Mouse (Mus musculus) midbrain, postnatal 0 days (tissue): Measurements from ENCODE around the gene Gxylt2. TPM values are rescaled to one million over a fixed set of nuclear protein-coding genes. Genes with fewer than 3 reads are reported as not detected.

Source experiments
- ATAC-seq: fragments of 200-750 bp; cut with Nextera tagmentation; 2 replicates; pipeline ENCODE4 v1.8.0; 2017; ENCODE audit warnings: moderate number of reproducible peaks, mild to moderate bottlenecking, moderate TSS enrichment, moderate library complexity; ENCODE audit not compliant: low FRiP score
- DNase-seq: peaks from one replicate; pipeline ENCODE4 v3.0.0-alpha.2; 2015; ENCODE audit warnings: low spot score
- H3K27ac ChIP-seq: fragments of 300-500 bp; sonication (generic); 2 replicates; pipeline ENCODE4 v1.5.1; 2014; ENCODE audit warnings: low read depth, mild to moderate bottlenecking, low read length, mixed read lengths
- H3K27me3 ChIP-seq: fragments of 300-500 bp; sonication (generic); 2 replicates; pipeline ENCODE4 v1.6.1; 2014; ENCODE audit warnings: low read length, control low read depth, mixed read lengths; ENCODE audit not compliant: insufficient read depth
- H3K36me3 ChIP-seq: fragments of 300-500 bp; sonication (generic); 2 replicates; pipeline ENCODE4 v1.6.1; 2014; ENCODE audit warnings: low read length, control low read depth, mixed read lengths; ENCODE audit not compliant: insufficient read depth
- H3K4me1 ChIP-seq: fragments of 300-500 bp; sonication (generic); 2 replicates; pipeline ENCODE4 v1.6.1; 2014; ENCODE audit warnings: mild to moderate bottlenecking, control low read depth, antibody characterized with exemption, low read length, mixed read lengths; ENCODE audit not compliant: insufficient read depth
- H3K4me2 ChIP-seq: fragments of 300-500 bp; sonication (generic); 2 replicates; pipeline ENCODE4 v1.6.1; 2014; ENCODE audit warnings: low read depth, mild to moderate bottlenecking, low read length, mixed read lengths; ENCODE audit not compliant: poor library complexity, severe bottlenecking
- H3K4me3 ChIP-seq: fragments of 300-500 bp; sonication (generic); 2 replicates; pipeline ENCODE4 v1.5.1; 2014; ENCODE audit warnings: low read depth, mild to moderate bottlenecking, low read length, moderate library complexity
- H3K9ac ChIP-seq: fragments of 300-500 bp; sonication (generic); replicated peaks from 2 replicates; pipeline ENCODE4 v1.6.1; 2014; ENCODE audit warnings: mild to moderate bottlenecking, low read length, moderate library complexity, mixed read lengths; ENCODE audit not compliant: poor library complexity, severe bottlenecking
- H3K9me3 ChIP-seq: fragments of 300-500 bp; sonication (generic); 2 replicates; pipeline ENCODE4 v1.6.1; 2016; ENCODE audit warnings: low read length, control low read depth
- CTCF ChIP-seq: IDR thresholded peaks from 2 replicates; pipeline ENCODE4 v1.5.1; 2016; ENCODE audit warnings: antibody characterized with exemption, mild to moderate bottlenecking
- WGBS: fragments of 180-500 bp; shearing (Covaris S2); extraction: QIAGEN DNeasy Blood & Tissue Kit; methylation state at CpG from one replicate; pipeline ENCODE4 v1.1.7; 2014; 5-methylcytosine and 5-hydroxymethylcytosine counted together
- polyA plus RNA-seq: library from polyadenylated mRNA; unstranded; fragments of >200 nt; fragmentation: Nextera tagmentation; extraction: Ambion mirVana; gene quantifications from 2 replicates; pipeline ENCODE4 v1.2.1, GENCODE M21; 2015
- total RNA-seq: library from RNA; depleted of rRNA; stranded (reverse); fragments of >200 nt; gene quantifications from 2 replicates; pipeline ENCODE4 v1.2.3, GENCODE M21; 2014; rRNA removed

The Gxylt2 gene
- 3.1 and 3.2 TPM in 2 replicates for total RNA-seq
- polyA plus RNA-seq: 1.8 and 2.0 TPM in 2 replicates

DNA sequence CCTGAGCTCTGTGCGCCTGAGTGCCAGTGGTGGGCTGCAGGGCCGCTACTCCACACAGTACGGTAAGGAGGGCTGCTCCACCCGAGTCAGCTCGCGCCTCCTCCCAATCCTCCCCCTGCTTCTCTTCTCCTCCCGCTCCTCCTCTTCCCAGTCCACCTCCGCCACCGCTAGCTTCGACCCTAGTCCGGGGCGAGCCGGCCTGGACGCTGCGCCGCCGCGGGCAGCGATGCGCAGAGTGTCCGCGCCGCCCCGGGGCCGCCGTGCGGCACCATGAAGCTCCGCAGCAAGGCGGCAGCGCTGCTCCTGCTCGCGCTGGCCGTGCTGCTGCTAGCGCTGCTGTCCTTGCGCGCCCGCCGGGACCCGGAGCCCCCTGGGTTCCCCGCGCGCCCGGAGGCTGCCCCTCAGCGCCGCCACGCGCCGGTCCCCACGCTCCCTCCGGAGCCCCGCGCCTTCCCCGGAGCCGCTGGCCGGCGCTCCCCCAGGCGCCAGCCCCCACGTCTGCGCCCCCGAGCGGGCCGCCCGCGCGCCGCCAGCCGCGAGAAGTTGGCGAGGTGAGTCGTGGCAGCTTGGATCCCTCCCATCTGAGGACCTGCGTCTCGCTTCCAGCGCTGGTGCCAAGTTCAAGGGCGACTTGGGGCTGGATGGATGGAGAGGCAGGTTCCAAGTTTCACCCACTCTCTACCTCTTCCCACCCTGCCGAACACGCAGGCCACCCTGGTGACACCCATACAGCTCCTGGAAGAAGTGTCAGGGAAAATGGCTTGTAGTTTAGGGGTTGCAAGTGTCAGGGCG lies at the start of gene Gxylt2:
Gene Gxylt2 (plus strand): TSS at position 161 of the 792 bp plus-strand sequence.
- Histone ChIP-seq H3K9me3 (no peaks in the 10 kb centered on the region), H3K27me3 (peaks cover 22% of the 10 kb centered on the region; the same call in 1 of the 2 replicates), H3K27ac (no peak within 1 kb of the TSS), H3K9ac (peak within 1 kb of the TSS; percentile 67), H3K4me2 (peak within 1 kb of the TSS; percentile 98), H3K4me1 (no peaks in the 10 kb centered on the region; the same call in 1 of the 2 replicates), H3K36me3 (no peaks in the 10 kb centered on the region), H3K4me3 (peak within 1 kb of the TSS; percentile 74)
- ATAC-seq (peak; percentile 85; the same call in 1 of the 2 replicates), DNase-seq (peak; percentile 61)
- TF ChIP-seq CTCF: no peak
- 1% methylated on average over 66 of the region's 77 CpGs for WGBS

DNA sequence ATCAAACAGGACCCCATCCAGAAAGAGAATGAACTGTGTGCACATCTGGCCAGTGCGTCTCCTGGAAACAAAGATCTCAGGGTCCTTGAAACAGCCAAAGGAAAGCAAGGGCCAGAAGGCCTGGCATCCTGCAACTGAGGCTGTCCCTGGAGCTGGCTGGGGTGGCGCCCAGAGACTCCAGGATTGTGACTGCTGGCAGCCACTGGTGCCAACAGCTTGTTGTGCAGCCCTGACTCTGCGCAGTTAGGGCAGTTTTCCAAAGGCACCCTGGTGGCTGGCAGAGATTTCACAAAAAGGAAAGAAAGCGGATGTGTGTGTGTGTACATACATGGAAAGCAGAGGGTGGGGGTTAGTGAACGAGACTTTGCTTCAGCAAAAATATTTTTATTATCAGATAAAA lies 44.1 kb upstream of the Gxylt2 start:
- 65% methylated on average over 5 of the region's 5 CpGs for WGBS
- peak; percentile 81 for DNase-seq
- peak; percentile 47; the same call in 1 of the 2 replicates for ATAC-seq
- Histone ChIP-seq H3K9ac (no peak overlapping the region), H3K4me3 (no peak overlapping the region), H3K27me3 (no peaks in the 10 kb centered on the region), H3K9me3 (no peaks in the 10 kb centered on the region), H3K36me3 (no peaks in the 10 kb centered on the region; the same call in 1 of the 2 replicates), H3K4me2 (no peak overlapping the region), H3K4me1 (no peaks in the 10 kb centered on the region), H3K27ac (no peak overlapping the region)
- peak; percentile 35 for TF ChIP-seq CTCF

DNA sequence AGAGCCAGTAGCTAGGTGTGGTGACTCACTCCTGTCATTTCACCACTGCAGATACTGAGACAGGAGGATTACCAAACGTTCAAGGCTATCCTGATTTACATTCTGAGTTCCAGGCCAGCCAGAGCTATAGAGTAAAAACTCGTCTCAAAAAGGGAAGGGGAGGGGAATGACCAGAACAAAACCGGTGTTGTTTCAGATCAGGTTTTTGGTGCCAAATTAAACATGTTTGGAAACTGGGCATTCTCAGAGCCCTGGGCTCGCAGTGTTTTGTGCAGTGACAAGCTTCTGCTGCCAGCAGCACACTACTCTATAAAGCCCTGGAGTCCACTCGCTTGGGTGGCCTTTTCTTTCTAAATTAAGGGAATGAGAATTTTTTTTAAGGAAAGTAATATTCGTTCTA lies 42.3 kb upstream of the Gxylt2 start:
- no peak overlapping the region for H3K4me3 ChIP-seq
- no peak for TF ChIP-seq CTCF
- DNase-seq (peak; percentile 43), ATAC-seq (no peak)
- no peaks in the 10 kb centered on the region for H3K4me1 ChIP-seq
- H3K9me3 ChIP-seq: no peaks in the 10 kb centered on the region
- H3K27ac ChIP-seq: no peak overlapping the region
- H3K27me3 ChIP-seq: no peaks in the 10 kb centered on the region
- WGBS: 64% methylated on average over 6 of the region's 6 CpGs
- no peak overlapping the region for H3K9ac ChIP-seq
- H3K4me2 ChIP-seq: no peak overlapping the region
- H3K36me3 ChIP-seq: no peaks in the 10 kb centered on the region; the same call in 1 of the 2 replicates

DNA sequence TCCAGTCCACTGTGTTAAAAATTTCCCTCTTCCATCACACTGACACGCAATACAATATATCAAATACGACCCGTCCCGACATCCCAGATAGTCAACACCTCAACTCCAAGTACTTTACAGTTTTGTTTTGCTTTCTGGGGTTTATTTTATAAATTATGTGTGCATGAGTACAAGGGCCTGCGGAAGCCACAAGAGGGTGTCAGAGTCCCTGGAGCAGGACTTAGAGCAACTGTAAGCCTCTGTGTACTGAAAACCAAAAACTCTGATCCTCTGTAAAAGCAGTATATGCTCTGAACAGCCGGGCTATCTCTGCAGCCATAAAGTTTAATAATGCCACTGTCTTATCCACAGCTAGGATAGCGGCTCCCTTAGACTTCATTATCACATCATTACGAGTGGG lies 36.9 kb upstream of the Gxylt2 start:
- DNase-seq (no peak), ATAC-seq (no peak)
- no peaks in the 10 kb centered on the region for H3K27me3 ChIP-seq
- TF ChIP-seq CTCF: peak; percentile 47
- H3K4me1 ChIP-seq: no peaks in the 10 kb centered on the region; the same call in 1 of the 2 replicates
- H3K36me3 ChIP-seq: no peaks in the 10 kb centered on the region; the same call in 1 of the 2 replicates
- H3K9me3 ChIP-seq: no peaks in the 10 kb centered on the region
- H3K4me2 ChIP-seq: no peak overlapping the region
- no peak overlapping the region for H3K27ac ChIP-seq
- WGBS: 89% methylated on average over 8 of the region's 8 CpGs
- H3K4me3 ChIP-seq: no peak overlapping the region
- no peak overlapping the region for H3K9ac ChIP-seq

- no peak overlapping the region for H3K4me2 ChIP-seq
- no peak overlapping the region for H3K9ac ChIP-seq
- no peak for ATAC-seq
- H3K36me3 ChIP-seq: no peaks in the 10 kb centered on the region; the same call in 1 of the 2 replicates
- no peaks in the 10 kb centered on the region for H3K27me3 ChIP-seq
- 84% methylated on average over 2 of the region's 2 CpGs for WGBS
- H3K9me3 ChIP-seq: no peaks in the 10 kb centered on the region
- no peak overlapping the region for H3K27ac ChIP-seq
- H3K4me3 ChIP-seq: no peak overlapping the region
- no peaks in the 10 kb centered on the region; the same call in 1 of the 2 replicates for H3K4me1 ChIP-seq
- no peak for DNase-seq
- no peak for TF ChIP-seq CTCF
Observed at GRCm38 (mm10) chr6:100668858-100669257, 35.7 kb upstream of the Gxylt2 start.

- H3K27ac ChIP-seq: no peak overlapping the region
- ATAC-seq (peak; percentile 73), DNase-seq (peak; percentile 28)
- H3K4me3 ChIP-seq: peak overlapping the region; percentile 58
- H3K27me3 ChIP-seq: no peaks in the 10 kb centered on the region
- TF ChIP-seq CTCF: peak; percentile 61
- no peaks in the 10 kb centered on the region for H3K9me3 ChIP-seq
- 1% methylated on average over 32 of the region's 32 CpGs for WGBS
- H3K4me2 ChIP-seq: peak overlapping the region; percentile 95
- H3K4me1 ChIP-seq: no peaks in the 10 kb centered on the region; the same call in 1 of the 2 replicates
- peak overlapping the region; percentile 34 for H3K9ac ChIP-seq
- H3K36me3 ChIP-seq: no peaks in the 10 kb centered on the region
Observed at GRCm38 (mm10) chr6:100670370-100670841, 34.1 kb upstream of the Gxylt2 start.
